Mouse (Mus musculus) heart, postnatal 4 days (tissue): ENCODE measurements around the gene Cript. TPM values are rescaled to one million over a fixed set of nuclear protein-coding genes. Genes with fewer than 3 reads are reported as not detected.

Experiments used
- total RNA-seq, 2 experiments: library from RNA; stranded (reverse); gene quantifications; 2 replicates each; pipeline ENCODE4 v1.2.3; 2021

The Cript gene
- total RNA-seq, 2 experiments from 2014 or later, result 46.6 to 48.8 TPM

Other genes with a start within 250 kb of the Cript start
- not detected for gene Tmem247, start 108.2 kb upstream of the Cript start, total RNA-seq
- not detected for gene Atp6v1e2, start 77.7 kb upstream of the Cript start, total RNA-seq
- 100 to 1,000 TPM; 117 to 133 TPM for gene Rhoq, start 62.5 kb upstream of the Cript start, total RNA-seq
- gene Pigf, start 144 bp upstream of the Cript start, total RNA-seq, result 1 to 10 TPM; 5.5 to 6.8 TPM
- gene Socs5, start 82.1 kb downstream of the Cript start, total RNA-seq, result 10 to 100 TPM; 25.8 to 26.7 TPM
- gene Mcfd2, start 240.4 kb downstream of the Cript start, total RNA-seq, result 10 to 100 TPM; 37.4 to 41.8 TPM